Mouse (Mus musculus) lung, postnatal 14 days (tissue): Measurements from ENCODE around the gene Bbox1.
A peak's percentile ranks its signal among the peaks of the same experiment; 100 is the strongest.

Source experiments
- DNase-seq: peaks from one replicate; pipeline ENCODE4 v3.0.0; 2021

Bbox1 gene

GRCm38 (mm10) chr2:110314509-110315155 lies at the start of gene Bbox1:
Gene Bbox1, minus strand, starts transcription at chr2:110314560.
- DNase-seq = peak; percentile 56

DNA sequence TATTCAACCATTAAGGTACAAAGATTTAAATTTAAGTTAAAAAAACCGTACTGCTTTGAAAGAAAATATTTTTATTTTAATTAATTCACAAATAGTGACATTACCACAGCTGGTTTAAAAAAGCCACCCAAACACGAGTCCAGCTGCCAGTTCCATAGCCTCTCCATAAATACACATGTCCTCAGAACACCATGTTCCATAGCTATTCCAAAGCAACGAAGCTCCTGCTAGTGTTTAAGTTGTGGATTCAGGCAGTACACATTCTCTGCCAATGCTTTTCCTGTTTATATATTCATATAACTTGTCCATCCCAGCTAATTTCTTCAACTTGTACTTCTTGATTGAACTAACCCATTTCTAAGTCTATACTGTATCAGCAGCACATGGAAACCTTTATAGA lies 49.5 kb upstream of the Bbox1 start:
- no peak for DNase-seq

DNA sequence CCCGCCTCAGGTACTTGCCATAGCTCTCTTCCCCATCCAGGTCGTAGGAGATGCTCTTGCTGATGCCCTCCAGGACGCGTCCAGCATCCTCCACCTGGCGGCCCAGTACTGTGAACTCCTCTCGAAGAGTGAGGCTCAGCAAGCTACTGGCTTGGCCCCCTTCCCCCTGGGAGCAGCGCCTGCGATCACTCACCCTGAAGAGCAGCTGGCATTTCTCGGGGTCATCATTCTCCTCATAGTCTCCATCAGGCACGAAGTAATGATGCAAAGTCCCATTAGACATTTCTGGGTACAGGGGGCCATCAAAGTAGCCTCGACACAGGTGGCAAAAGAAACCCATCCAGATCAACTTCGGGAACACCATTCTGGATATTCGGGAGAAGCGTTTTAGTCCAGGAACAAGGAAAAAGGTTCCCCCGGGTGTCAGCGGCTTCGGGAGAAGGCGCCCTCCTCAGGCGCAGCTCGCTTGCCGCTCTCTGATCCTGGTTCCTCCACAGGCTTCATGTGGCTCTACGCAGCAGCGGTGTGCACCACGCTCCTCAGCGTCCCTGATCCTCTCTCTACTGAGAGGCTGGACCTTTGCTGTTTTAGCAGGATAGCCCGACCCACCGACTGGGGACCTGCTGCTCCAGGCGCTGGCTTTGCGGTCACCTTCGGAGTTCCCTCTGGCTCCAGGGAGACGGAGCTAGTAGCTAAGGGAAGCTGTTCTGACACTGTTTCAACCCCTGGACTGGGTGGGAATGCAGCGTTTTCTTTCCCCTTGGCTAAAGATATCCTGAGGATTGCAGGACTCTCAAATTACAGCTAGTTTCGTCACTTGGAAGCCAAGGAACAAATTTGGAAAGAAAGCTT lies 48.3 kb upstream of the Bbox1 start, which contains the start of gene Fibin:
Gene Fibin (minus strand): TSS at position 752 of the 852 bp plus-strand sequence.
- DNase-seq = peak; percentile 55

DNA sequence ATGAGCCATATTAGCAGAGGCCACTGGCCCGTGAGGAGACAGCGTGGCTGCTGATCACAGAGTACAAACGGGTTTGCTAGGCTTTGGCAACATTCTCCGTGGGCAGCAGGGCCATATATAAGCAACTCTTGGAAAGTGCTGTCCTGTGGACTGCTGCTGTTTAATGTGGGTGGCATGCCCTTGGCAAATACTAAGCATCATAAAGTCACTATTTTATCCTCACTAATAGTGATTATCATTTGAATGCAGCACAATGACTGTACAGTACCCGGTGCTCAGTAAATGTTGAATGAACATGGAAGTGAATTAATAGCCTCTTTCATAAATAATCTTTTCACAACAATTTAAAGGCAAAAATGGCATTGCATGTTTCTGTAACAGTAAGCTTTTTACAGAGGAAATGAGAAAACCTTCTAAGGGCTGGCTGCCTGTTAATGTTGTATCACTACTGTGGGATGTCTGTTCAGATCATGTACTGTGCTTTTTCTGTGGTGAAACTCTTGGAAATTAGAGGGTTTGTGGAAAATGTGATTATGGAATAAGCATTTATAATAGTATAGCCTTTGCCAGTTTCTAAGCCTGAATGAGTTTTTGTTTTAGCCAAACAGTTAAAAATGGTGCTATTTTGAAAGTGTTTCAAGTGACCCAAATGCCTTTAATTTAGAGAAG lies 39.1 kb upstream of the Bbox1 start:
- no peak for DNase-seq

DNA sequence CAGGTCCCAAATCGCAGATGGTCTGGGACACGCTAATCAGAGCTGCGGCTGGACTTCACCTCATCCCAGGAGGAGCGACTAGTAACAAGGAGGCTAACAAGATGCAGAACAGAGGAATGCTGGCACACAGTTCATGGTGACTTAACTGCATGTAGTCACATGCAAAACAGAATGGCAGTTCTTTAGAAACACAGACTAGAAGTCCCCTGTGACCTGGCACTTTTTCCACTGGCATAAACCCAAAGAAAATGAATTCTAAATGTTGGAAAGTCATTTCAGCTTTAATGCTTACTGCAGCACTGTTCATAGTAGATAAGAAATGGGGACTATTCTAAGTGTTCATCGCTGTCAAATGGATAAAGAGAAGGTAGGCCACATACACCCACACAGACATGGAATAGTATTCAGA lies 37.5 kb upstream of the Bbox1 start:
- DNase-seq = no peak

- DNase-seq = no peak
These were observed 37.0 kb upstream of the Bbox1 start for GRCm38 (mm10) chr2:110351406-110351805.

DNA sequence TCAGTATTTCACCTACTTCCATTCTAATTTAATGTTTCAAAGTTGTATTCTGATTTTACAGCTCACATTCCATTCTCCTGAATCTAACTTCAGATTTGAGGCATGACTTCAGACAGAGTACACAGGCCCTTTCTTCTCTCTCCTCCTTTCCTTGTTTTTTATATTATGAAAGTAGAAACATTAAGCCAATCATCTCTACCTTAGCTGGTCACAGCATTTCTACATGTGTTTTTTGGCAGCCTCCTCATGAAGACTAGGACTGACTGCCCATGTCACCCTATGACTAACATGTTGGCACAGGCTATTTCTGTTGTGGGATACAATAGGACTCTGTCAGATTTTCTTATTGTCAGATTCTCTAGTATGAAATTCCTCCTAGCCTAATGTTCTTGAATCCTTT lies 14.6 kb upstream of the Bbox1 start:
- no peak for DNase-seq

DNA sequence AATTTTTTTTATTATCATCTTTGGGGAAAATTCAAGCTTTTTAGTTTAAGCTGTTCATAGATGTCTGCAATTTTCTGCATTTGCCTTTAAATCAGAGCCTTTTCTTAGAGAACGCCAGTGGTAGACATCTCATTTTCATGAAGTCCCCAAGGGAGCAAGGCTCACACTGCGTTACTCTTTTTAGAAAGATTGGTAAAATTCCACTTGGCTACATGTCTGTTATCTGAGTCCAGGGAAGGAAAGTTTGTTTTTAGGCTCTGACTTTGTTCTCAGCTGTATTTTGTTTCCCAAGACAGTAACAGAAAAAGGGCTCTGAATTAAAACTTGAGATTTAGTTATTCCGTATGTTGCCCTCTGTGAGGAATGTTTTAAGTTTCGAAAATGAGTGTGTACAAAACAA lies 5.6 kb upstream of the Bbox1 start:
- no peak for DNase-seq

DNA sequence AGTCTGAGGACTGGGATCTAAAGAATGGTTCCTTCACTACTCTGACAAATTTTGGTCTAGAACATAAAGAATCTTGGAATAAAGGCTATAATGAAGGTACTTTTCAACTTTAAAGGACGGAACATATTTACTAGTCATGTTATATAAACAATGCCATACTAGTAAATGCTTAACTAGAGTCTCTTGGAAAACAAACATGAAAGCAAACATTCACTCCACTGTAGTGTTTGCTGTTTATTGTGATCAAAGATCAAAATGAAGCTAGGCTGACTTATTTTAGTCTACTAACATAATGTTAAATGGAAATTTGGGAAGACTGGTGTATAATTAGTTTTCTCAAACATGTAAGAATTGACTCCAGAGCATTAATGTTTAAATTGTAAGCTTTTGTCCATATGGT lies 4.9 kb upstream of the Bbox1 start:
- no peak for DNase-seq

GRCm38 (mm10) chr2:110318719-110319118 lies 4.4 kb upstream of the Bbox1 start:
- DNase-seq = no peak

DNA sequence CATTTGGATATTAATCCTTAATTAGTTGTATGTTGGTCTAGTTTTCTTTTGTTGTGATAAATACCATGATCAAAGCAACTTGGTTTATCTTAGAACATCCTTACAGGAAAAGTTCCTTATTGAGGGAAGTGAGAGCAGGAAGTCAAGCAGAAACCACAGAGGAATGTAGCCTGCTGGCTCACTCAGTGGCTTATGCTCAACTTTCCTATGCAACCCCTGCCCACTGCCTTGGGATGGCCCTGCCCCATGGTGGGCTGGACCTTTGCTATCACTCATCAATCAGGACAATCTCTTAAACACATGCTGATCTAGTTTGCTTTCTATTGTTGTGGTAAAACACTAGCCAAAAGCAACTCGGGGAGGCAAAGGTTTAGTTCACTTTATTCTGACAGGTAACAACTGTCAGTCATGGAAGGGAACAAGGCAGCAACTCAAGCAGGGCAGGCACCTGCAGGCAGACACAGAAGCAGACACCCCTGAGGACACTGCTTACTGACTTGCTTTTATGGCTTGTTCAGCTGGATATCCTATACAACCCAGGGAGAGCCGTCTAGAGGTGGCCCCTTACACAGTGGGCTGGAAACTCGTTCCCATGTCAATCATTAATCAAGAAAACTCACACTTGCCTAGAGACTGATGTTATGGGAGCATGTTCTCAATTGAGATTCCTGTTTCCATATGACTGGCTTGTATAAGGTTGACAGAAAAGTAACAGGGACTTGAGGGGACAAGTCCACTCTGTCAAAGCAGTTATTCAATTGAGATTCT lies 1.9 kb upstream of the Bbox1 start:
- no peak for DNase-seq

- no peak for DNase-seq
These were observed 286 bp downstream of the Bbox1 start for GRCm38 (mm10) chr2:110314074-110314473.

DNA sequence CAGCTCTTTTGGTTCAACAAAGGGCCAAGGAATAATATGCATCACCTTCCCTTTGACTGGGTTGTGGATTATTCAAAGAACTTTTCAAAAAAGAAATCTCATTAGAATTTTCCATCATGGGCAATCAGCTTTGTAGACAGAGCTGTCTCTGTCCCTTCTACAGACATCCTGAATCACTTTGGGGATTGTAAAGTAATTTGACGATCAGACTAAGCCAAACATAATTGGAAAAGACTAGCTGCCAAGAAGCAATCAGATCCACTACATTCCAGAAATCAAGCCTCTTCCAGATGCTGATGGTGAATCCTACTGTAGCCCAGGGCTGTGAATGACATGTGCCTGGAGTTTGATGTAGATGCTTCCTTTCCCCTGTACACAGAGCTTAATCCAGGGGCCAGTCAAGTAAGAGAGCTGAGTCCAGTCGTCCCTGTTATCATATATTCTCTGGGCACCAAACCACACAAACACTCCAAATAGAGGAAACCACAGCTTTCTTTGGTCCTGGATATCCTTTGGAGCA lies 995 bp downstream of the Bbox1 start:
- no peak for DNase-seq

DNA sequence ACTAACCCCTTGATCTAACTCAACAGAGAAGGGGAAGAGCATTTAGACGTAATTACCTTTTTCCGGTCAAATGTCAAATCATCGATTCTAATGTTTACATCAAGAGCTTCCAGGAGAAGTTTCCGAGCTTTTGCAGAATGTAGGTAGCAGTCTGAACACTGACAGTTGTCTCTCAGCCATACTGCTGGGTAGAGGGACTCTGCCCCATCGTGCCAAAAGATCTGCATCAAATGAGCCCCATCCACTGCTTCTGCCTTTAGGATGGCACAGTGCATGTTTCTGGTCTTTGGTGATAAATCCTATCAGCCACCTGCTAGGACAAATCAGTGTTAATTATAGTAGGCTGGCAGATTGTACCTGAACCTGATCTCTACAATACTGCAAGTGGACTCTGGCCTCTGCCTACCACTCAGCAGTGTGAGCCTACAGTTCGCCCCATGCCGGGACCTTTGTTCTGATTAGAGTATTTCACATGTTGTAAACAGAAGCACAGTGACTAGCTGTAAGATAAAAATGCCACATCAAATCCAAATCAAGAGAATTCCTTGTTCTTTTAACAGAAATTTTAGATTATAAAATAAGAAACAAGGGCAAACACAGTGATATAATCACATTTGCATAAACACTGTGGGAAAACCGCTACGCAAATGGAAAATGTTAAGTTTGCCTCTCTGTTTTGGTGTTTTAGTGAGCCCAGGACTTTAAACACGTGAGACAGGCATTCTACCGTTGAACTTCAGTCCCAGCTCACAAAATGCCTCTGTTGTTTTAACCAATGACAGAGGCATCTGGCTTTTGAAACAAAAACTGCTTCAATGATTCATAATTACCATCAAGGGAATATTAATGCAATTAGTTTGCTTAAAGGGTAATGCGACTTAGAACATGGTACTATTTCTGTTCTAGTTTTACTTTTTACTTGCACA lies 8.7 kb downstream of the Bbox1 start:
- no peak for DNase-seq

GRCm38 (mm10) chr2:110302261-110302660 lies 12.1 kb downstream of the Bbox1 start:
- no peak for DNase-seq

GRCm38 (mm10) chr2:110301314-110301713 lies 13.0 kb downstream of the Bbox1 start:
- no peak for DNase-seq

DNA sequence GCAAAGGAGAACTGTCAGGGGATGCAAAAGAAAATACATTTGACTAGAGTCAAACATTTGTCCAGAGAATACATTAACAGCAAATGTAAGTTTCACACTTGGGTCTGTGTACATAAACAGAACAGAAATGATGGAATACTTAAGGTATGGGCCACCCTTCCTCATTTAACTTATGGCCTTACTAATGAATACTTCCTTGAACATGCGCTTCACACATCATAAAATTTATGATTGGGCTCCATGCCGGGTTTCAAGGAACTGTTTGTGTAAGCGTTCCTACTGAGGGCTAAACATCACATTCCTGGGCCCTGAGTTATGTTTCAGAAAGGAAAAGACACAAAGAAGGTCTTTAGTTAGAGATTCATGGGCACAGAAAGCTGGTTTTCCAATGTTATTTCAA lies 19.4 kb downstream of the Bbox1 start:
- DNase-seq = peak; percentile 15

- no peak for DNase-seq
These were observed 26.4 kb downstream of the Bbox1 start for GRCm38 (mm10) chr2:110287959-110288358.

GRCm38 (mm10) chr2:110285829-110286504 lies 28.4 kb downstream of the Bbox1 start:
- DNase-seq = no peak

- peak; percentile 7 for DNase-seq
These were observed 38.9 kb downstream of the Bbox1 start for GRCm38 (mm10) chr2:110275424-110275823.

- peak; percentile 59 for DNase-seq
These were observed 40.2 kb downstream of the Bbox1 start for GRCm38 (mm10) chr2:110274160-110274559.
